Mouse (Mus musculus): ENCODE measurements at regions not wholly inside any gene's neighbourhood (a gene's known extent, or its start where the extent isn't known, plus 50 kb on each side); places are given as distances from the start of the nearest gene placed in this dataset.
A peak's percentile ranks its signal among the peaks of the same experiment; 100 is the strongest.

DNA sequence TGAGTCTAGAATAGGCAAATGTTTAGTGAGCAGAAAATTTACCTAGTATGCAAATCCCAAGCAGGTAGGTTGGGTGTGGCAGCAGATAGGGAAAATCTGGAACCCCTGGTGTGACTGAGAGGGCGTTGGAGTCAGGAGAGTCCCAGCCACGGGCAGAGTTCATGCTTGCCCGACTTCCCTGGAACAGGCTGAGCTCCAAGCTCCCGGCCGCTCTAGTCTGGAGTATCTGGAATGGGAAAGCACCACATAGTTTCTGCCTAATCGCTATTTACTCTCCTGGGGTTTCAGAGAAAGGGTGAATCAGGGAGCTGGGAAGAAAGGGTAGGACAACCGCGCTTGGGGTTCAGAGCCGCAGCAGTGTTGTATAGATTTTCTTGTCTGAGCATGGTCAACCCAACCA is 65.8 kb upstream of the Epcam start:
- TF ChIP-seq CTCF (IDR thresholded peaks at IDR 0.05; ENCODE audit: borderline replicate concordance, extremely low read depth, insufficient read depth, insufficient read length) (no peak), POLR2A (IDR thresholded peaks at IDR 0.05; ENCODE audit: borderline replicate concordance, extremely low read depth, insufficient read depth, insufficient read length, poor library complexity, severe bottlenecking) (no peak)
- no peak for DNase-seq (ENCODE audit: low read depth)

DNA sequence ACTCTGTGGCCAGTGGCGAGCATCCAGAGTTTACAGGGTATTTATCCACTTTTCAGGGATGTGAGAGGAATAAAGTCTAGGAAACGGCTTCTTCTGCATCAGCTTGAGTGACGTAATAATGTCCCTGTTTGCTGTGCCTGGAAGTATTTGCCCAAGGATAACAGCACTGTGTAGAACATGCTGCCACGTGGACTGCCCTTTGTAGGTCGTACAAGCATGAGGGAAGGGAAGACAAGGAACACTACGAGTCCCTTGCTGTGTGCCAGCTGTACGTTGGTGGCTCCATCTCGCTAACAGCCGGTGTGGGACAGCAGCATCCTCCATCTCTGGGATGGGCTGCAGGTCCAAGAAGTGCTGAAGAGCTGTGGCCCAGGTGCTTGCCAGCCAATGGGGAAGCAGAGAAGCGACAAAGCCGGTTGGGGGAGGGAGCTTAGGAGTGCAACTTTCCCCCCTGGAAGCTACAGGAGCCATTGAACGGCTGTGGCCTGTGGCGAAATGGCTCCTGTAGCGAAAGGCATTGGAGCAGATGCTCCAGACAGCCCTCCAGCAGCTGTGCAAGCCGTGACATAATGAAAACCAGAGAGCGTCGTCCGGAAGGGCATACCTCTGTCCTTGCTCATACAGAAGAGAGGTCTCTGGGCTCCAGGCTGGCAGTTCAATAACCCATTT is 65.0 kb upstream of the Epcam start:
- peak; percentile 35 for DNase-seq (ENCODE audit: low read depth)

GRCm38 (mm10) chr17:87571345-87571932 is 64.3 kb upstream of the Epcam start:
- TF ChIP-seq CTCF (IDR thresholded peaks at IDR 0.05; ENCODE audit: borderline replicate concordance, extremely low read depth, insufficient read depth, insufficient read length), result peak; percentile 100
- TF ChIP-seq POLR2A (IDR thresholded peaks at IDR 0.05; ENCODE audit: borderline replicate concordance, extremely low read depth, insufficient read depth, insufficient read length, poor library complexity, severe bottlenecking), result no peak
- DNase-seq (ENCODE audit: low read depth), result peak; percentile 94

More for the DNA sequence above, 65.0 kb upstream of the Epcam start:
- TF ChIP-seq POLR2A (IDR thresholded peaks at IDR 0.05; ENCODE audit: borderline replicate concordance, extremely low read depth, insufficient read depth, insufficient read length, poor library complexity, severe bottlenecking), result no peak
- no peak for TF ChIP-seq CTCF (IDR thresholded peaks at IDR 0.05; ENCODE audit: borderline replicate concordance, extremely low read depth, insufficient read depth, insufficient read length)

- DNase-seq (ENCODE audit: low read depth), result no peak
- no peak for TF ChIP-seq POLR2A (IDR thresholded peaks at IDR 0.05; ENCODE audit: borderline replicate concordance, extremely low read depth, insufficient read depth, insufficient read length, poor library complexity, severe bottlenecking)
- TF ChIP-seq CTCF (IDR thresholded peaks at IDR 0.05; ENCODE audit: borderline replicate concordance, extremely low read depth, insufficient read depth, insufficient read length), result peak; percentile 8; the same call in 1 of the 2 replicates
These were observed 52.2 kb upstream of the Epcam start for GRCm38 (mm10) chr17:87583575-87583974.

DNA sequence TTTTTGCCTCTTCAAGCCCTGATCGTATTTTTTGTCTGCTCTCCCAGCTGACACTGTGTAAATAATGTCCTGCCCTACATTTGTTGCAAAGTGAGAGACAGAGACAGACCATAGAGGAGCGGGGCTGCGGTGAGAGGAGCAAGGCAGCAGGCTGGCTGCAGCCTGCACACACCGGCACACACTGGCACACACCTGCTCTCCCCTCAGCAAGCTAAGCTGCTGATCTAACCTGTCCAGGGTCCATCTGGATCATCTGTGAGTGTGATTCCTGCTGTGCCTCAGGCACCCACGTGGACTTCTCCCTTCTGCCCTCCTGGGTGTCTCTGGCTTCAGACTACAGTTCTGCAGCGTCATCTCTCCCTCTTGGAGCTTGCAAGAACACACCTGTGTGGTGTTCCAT is 50.4 kb upstream of the Epcam start:
- TF ChIP-seq POLR2A (IDR thresholded peaks at IDR 0.05; ENCODE audit: borderline replicate concordance, extremely low read depth, insufficient read depth, insufficient read length, poor library complexity, severe bottlenecking) (no peak), CTCF (IDR thresholded peaks at IDR 0.05; ENCODE audit: borderline replicate concordance, extremely low read depth, insufficient read depth, insufficient read length) (no peak)
- DNase-seq (ENCODE audit: low read depth), result no peak
